Mouse (Mus musculus) embryonic facial prominence, embryonic 14.5 days (tissue): ENCODE results near the gene Rnf224. TPM values are rescaled to one million over a fixed set of nuclear protein-coding genes. Genes with fewer than 3 reads are reported as not detected.

Experiments used
- ATAC-seq: fragments of 200-750 bp; cut with Nextera tagmentation; 2 replicates; pipeline ENCODE4 v1.8.0; 2017; ENCODE audit warnings: low read depth, moderate number of reproducible peaks, moderate TSS enrichment
- DNase-seq: peaks from one replicate; pipeline ENCODE4 v3.0.0-alpha.2; 2015; ENCODE audit warnings: low spot score
- H3K27ac ChIP-seq: fragments of 300-500 bp; sonication (generic); replicated peaks from 2 replicates; pipeline ENCODE4 v1.5.1; 2014; ENCODE audit warnings: low read depth, mild to moderate bottlenecking, low read length, moderate library complexity
- H3K27me3 ChIP-seq: fragments of 300-500 bp; sonication (generic); replicated peaks from 2 replicates; pipeline ENCODE4 v1.6.1; 2014; ENCODE audit warnings: low read length; ENCODE audit not compliant: control insufficient read depth, insufficient read depth
- H3K36me3 ChIP-seq: fragments of 300-500 bp; sonication (generic); 2 replicates; pipeline ENCODE4 v1.6.1; 2014; ENCODE audit warnings: low read length, mixed read lengths; ENCODE audit not compliant: control insufficient read depth, insufficient read depth
- H3K4me1 ChIP-seq: fragments of 300-500 bp; sonication (generic); 2 replicates; pipeline ENCODE4 v1.6.1; 2014; ENCODE audit warnings: antibody characterized with exemption, low read length; ENCODE audit not compliant: control insufficient read depth, insufficient read depth
- H3K4me2 ChIP-seq: fragments of 300-500 bp; sonication (generic); 2 replicates; pipeline ENCODE4 v1.6.1; 2014; ENCODE audit warnings: low read depth, mild to moderate bottlenecking, low read length, moderate library complexity, mixed read lengths
- H3K4me3 ChIP-seq: fragments of 300-500 bp; sonication (generic); 2 replicates; pipeline ENCODE4 v1.5.1; 2014; ENCODE audit warnings: low read depth, mild to moderate bottlenecking, low read length
- H3K9ac ChIP-seq: fragments of 300-500 bp; sonication (generic); 2 replicates; pipeline ENCODE4 v1.6.1; 2014; ENCODE audit warnings: low read depth, mild to moderate bottlenecking, low read length, moderate library complexity, mixed read lengths
- H3K9me3 ChIP-seq: fragments of 300-500 bp; sonication (generic); 2 replicates; pipeline ENCODE4 v1.6.1; 2016; ENCODE audit warnings: low read length; ENCODE audit not compliant: control insufficient read depth
- WGBS: fragments of 180-500 bp; shearing (Covaris S2); extraction: QIAGEN DNeasy Blood & Tissue Kit; methylation state at CpG from one replicate; pipeline ENCODE4 v1.1.7; 2014; 5-methylcytosine and 5-hydroxymethylcytosine counted together
- polyA plus RNA-seq: library from polyadenylated mRNA; unstranded; fragments of >200 nt; fragmentation: Nextera tagmentation; extraction: Ambion mirVana; gene quantifications from 2 replicates; pipeline ENCODE4 v1.2.1, GENCODE M21; 2014

The Rnf224 gene
- polyA plus RNA-seq, 1 experiment from 2014 or later: not detected

GRCm38 (mm10) chr2:25243342-25243741 lies 6.8 kb upstream of the Rnf224 start:
- Histone ChIP-seq H3K27me3 (peaks cover 13% of the 10 kb centered on the region), H3K36me3 (peaks cover 14% of the 10 kb centered on the region; the same call in 1 of the 2 replicates), H3K9ac (no peak overlapping the region), H3K4me3 (no peak overlapping the region), H3K4me1 (peaks cover 15% of the 10 kb centered on the region), H3K27ac (no peak overlapping the region), H3K9me3 (no peaks in the 10 kb centered on the region), H3K4me2 (peak overlapping the region; percentile 96; the same call in 1 of the 2 replicates)
- DNase-seq: no peak
- no peak for ATAC-seq
- WGBS: 73% methylated on average over 7 of the region's 8 CpGs

GRCm38 (mm10) chr2:25242101-25242506 lies 5.5 kb upstream of the Rnf224 start, which contains the start of the genes Rnf208 and Cysrt1:
Gene Rnf208 (plus strand): TSS chr2:25242255.
Gene Cysrt1 (minus strand): TSS chr2:25242452.
- ATAC-seq (peak; percentile 24; the same call in 1 of the 2 replicates), DNase-seq (no peak)
- peaks cover 13% of the 10 kb centered on the region for H3K27me3 ChIP-seq
- peaks cover 5% of the 10 kb centered on the region; the same call in 1 of the 2 replicates for H3K36me3 ChIP-seq
- peak within 1 kb of the TSS; percentile 96 for H3K4me2 ChIP-seq
- 0% methylated on average over 1 of the region's 59 CpGs for WGBS
- H3K9me3 ChIP-seq: no peaks in the 10 kb centered on the region
- 0 out of 2 replicates have a peak within 1 kb of the TSS, but pooled peaks have one; percentile 25 for H3K27ac ChIP-seq
- peak within 1 kb of the TSS; percentile 65 for H3K9ac ChIP-seq
- H3K4me1 ChIP-seq: peaks cover 15% of the 10 kb centered on the region
- peak within 1 kb of the TSS; percentile 59 for H3K4me3 ChIP-seq

GRCm38 (mm10) chr2:25241438-25241775 lies 4.8 kb upstream of the Rnf224 start:
- Histone ChIP-seq H3K4me2 (peak overlapping the region; percentile 96), H3K9me3 (no peaks in the 10 kb centered on the region), H3K4me3 (peak overlapping the region; percentile 59), H3K27ac (no peak overlapping the region), H3K9ac (no peak overlapping the region), H3K27me3 (peaks cover 13% of the 10 kb centered on the region), H3K36me3 (peaks cover 4% of the 10 kb centered on the region; the same call in 1 of the 2 replicates), H3K4me1 (peaks cover 15% of the 10 kb centered on the region)
- DNase-seq (no peak), ATAC-seq (no peak)
- 13% methylated on average over 6 of the region's 6 CpGs for whole genome bisulfite sequencing

GRCm38 (mm10) chr2:25240723-25241437 lies 4.3 kb upstream of the Rnf224 start:
- H3K4me1 ChIP-seq: peaks cover 15% of the 10 kb centered on the region
- WGBS: 1% methylated on average over 23 of the region's 29 CpGs
- peak; percentile 94 for DNase-seq
- H3K9me3 ChIP-seq: no peaks in the 10 kb centered on the region
- H3K4me2 ChIP-seq: peak overlapping the region; percentile 96
- peak overlapping the region; percentile 42 for H3K27ac ChIP-seq
- peak overlapping the region; percentile 34; the same call in 1 of the 2 replicates for H3K9ac ChIP-seq
- H3K27me3 ChIP-seq: peaks cover 13% of the 10 kb centered on the region
- H3K4me3 ChIP-seq: peak overlapping the region; percentile 59
- peak; percentile 90 for ATAC-seq
- H3K36me3 ChIP-seq: no peaks in the 10 kb centered on the region

GRCm38 (mm10) chr2:25240310-25240709 lies 3.7 kb upstream of the Rnf224 start:
- Histone ChIP-seq H3K4me3 (peak overlapping the region; percentile 59), H3K36me3 (no peaks in the 10 kb centered on the region), H3K27ac (peak overlapping the region; percentile 42), H3K4me2 (peak overlapping the region; percentile 96), H3K27me3 (peaks cover 13% of the 10 kb centered on the region), H3K9ac (peak overlapping the region; percentile 34; the same call in 1 of the 2 replicates), H3K9me3 (no peaks in the 10 kb centered on the region), H3K4me1 (peaks cover 15% of the 10 kb centered on the region)
- ATAC-seq: peak; percentile 4; the same call in 1 of the 2 replicates
- no peak for DNase-seq
- WGBS: 53% methylated on average over 8 of the region's 8 CpGs

GRCm38 (mm10) chr2:25239766-25240165 lies 3.2 kb upstream of the Rnf224 start:
- ATAC-seq (no peak), DNase-seq (no peak)
- Histone ChIP-seq H3K27ac (no peak overlapping the region), H3K36me3 (no peaks in the 10 kb centered on the region), H3K9me3 (no peaks in the 10 kb centered on the region), H3K4me2 (no peak overlapping the region), H3K27me3 (peaks cover 13% of the 10 kb centered on the region), H3K4me3 (no peak overlapping the region), H3K9ac (no peak overlapping the region), H3K4me1 (peaks cover 15% of the 10 kb centered on the region)
- WGBS: 68% methylated on average over 3 of the region's 3 CpGs

- H3K27me3 ChIP-seq: peaks cover 13% of the 10 kb centered on the region
- no peak overlapping the region for H3K4me2 ChIP-seq
- no peaks in the 10 kb centered on the region for H3K9me3 ChIP-seq
- H3K4me3 ChIP-seq: no peak overlapping the region
- ATAC-seq (no peak), DNase-seq (no peak)
- H3K27ac ChIP-seq: no peak overlapping the region
- H3K9ac ChIP-seq: no peak overlapping the region
- no peaks in the 10 kb centered on the region for H3K36me3 ChIP-seq
- peaks cover 15% of the 10 kb centered on the region for H3K4me1 ChIP-seq
These were observed 1.5 kb upstream of the Rnf224 start for GRCm38 (mm10) chr2:25238106-25238505.

- no peak for ATAC-seq
- peaks cover 15% of the 10 kb centered on the region for H3K4me1 ChIP-seq
- no peak overlapping the region for H3K27ac ChIP-seq
- no peak overlapping the region for H3K9ac ChIP-seq
- H3K4me3 ChIP-seq: no peak overlapping the region
- no peak for DNase-seq
- 71% methylated on average over 4 of the region's 4 CpGs for WGBS
- no peaks in the 10 kb centered on the region for H3K9me3 ChIP-seq
- H3K27me3 ChIP-seq: peaks cover 10% of the 10 kb centered on the region
- H3K36me3 ChIP-seq: no peaks in the 10 kb centered on the region
- H3K4me2 ChIP-seq: no peak overlapping the region
These were observed 935 bp upstream of the Rnf224 start for GRCm38 (mm10) chr2:25237522-25237921.
